Mouse (Mus musculus) E14TG2a.4 (cell line): ENCODE measurements at regions not wholly inside any gene's neighbourhood (a gene's known extent, or its start where the extent isn't known, plus 50 kb on each side); places are given as distances from the start of the nearest gene placed in this dataset.

Source experiments
- CTCF ChIP-seq: conservative IDR thresholded peaks from 2 replicates; pipeline ENCODE4 v1.5.1; 2014; ENCODE audit warnings: low read length
- POU5F1 ChIP-seq: IDR thresholded peaks from 2 replicates; pipeline ENCODE4 v1.6.1; 2014; ENCODE audit warnings: low read length, borderline replicate concordance

DNA sequence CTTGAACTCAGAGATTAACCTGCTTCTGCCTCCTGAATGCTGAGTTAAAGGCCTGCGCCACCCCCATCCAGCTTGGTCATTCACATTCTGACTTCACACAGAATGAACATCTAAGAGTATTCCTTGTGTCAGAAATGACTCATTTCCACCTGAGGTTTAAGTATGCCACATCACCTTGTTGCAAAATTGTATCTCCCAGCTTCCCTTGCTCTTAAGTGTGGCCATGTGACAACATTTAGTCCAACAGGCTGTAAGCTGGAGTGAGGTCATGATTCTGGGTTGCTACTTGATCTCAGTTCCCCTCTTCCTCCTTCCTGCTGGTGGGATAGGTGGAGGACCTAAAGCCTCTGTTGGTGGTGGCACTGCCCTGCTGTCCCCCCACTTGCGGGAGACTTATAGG, 131.0 kb downstream of the Mtx2 start:
- TF ChIP-seq CTCF (no peak), POU5F1 (no peak)
